Mouse (Mus musculus): ENCODE results near the gene Cbln4. TPM values are rescaled to one million over a fixed set of nuclear protein-coding genes. Genes with fewer than 3 reads are reported as not detected.
A peak's percentile ranks its signal among the peaks of the same experiment; 100 is the strongest.

Cbln4 gene
- not detected for total RNA-seq (2022)

GRCm38 (mm10) chr2:172043235-172043610, at the start of gene Cbln4:
Gene Cbln4 (minus strand): TSS chr2:172043466.
- no peak for DNase-seq (ENCODE audit: low spot score)

GRCm38 (mm10) chr2:172078596-172078995, 35.3 kb upstream of the Cbln4 start:
- no peak for DNase-seq (ENCODE audit: low spot score)

- no peak for DNase-seq (ENCODE audit: low spot score)
Observed at GRCm38 (mm10) chr2:172076295-172076694, 33.0 kb upstream of the Cbln4 start.

GRCm38 (mm10) chr2:172062876-172063275, 19.6 kb upstream of the Cbln4 start:
- DNase-seq (ENCODE audit: low spot score) = no peak

- DNase-seq (ENCODE audit: low spot score) = no peak
Observed at GRCm38 (mm10) chr2:172059747-172060146, 16.5 kb upstream of the Cbln4 start.

- no peak for DNase-seq (ENCODE audit: low spot score)
Observed at GRCm38 (mm10) chr2:172058936-172059665, 15.8 kb upstream of the Cbln4 start.

GRCm38 (mm10) chr2:172046002-172046401, 2.7 kb upstream of the Cbln4 start:
- no peak for DNase-seq (ENCODE audit: low spot score)

GRCm38 (mm10) chr2:172042607-172043234, 545 bp downstream of the Cbln4 start:
- DNase-seq (ENCODE audit: low spot score) = no peak

- DNase-seq (ENCODE audit: low spot score) = peak; percentile 9
Observed at GRCm38 (mm10) chr2:172042125-172042524, 1.1 kb downstream of the Cbln4 start.

GRCm38 (mm10) chr2:172040859-172041258, 2.4 kb downstream of the Cbln4 start:
- DNase-seq (ENCODE audit: low spot score) = no peak

- no peak for DNase-seq (ENCODE audit: low spot score)
Observed at GRCm38 (mm10) chr2:172039601-172040000, 3.7 kb downstream of the Cbln4 start.

GRCm38 (mm10) chr2:172034281-172034680, 9.0 kb downstream of the Cbln4 start:
- DNase-seq (ENCODE audit: low spot score) = no peak

- no peak for DNase-seq (ENCODE audit: low spot score)
Observed at GRCm38 (mm10) chr2:172025459-172026130, 17.7 kb downstream of the Cbln4 start.

- DNase-seq (ENCODE audit: low spot score) = no peak
Observed at GRCm38 (mm10) chr2:172006726-172007125, 36.5 kb downstream of the Cbln4 start.

- no peak for DNase-seq (ENCODE audit: low spot score)
Observed at GRCm38 (mm10) chr2:172005970-172006369, 37.3 kb downstream of the Cbln4 start.

- DNase-seq (ENCODE audit: low spot score) = no peak
Observed at GRCm38 (mm10) chr2:172004029-172004984, 39.0 kb downstream of the Cbln4 start.

GRCm38 (mm10) chr2:171996979-171997686, 46.1 kb downstream of the Cbln4 start:
- DNase-seq (ENCODE audit: low spot score) = no peak

GRCm38 (mm10) chr2:171994861-171995260, 48.4 kb downstream of the Cbln4 start:
- DNase-seq (ENCODE audit: low spot score) = no peak

GRCm38 (mm10) chr2:171994240-171994639, 49.0 kb downstream of the Cbln4 start:
- DNase-seq (ENCODE audit: low spot score) = no peak

- no peak for DNase-seq (ENCODE audit: low spot score)
Observed at GRCm38 (mm10) chr2:171986686-171987085, 56.6 kb downstream of the Cbln4 start.
